Mouse (Mus musculus) spleen, postnatal 0 days (tissue): Measurements from ENCODE around the gene Vmn1r233. TPM values are rescaled to one million over a fixed set of nuclear protein-coding genes. Genes with fewer than 3 reads are reported as not detected.

Source experiments
- polyA plus RNA-seq: library from polyadenylated mRNA; unstranded; fragments of >200 nt; fragmentation: Nextera tagmentation; extraction: Ambion mirVana; gene quantifications from 2 replicates; pipeline ENCODE4 v1.2.1, GENCODE M21; 2015

Vmn1r233 gene
- polyA plus RNA-seq: not detected in 2 replicates

GRCm38 (mm10) chr17:20996364-20996763 is at the start of gene Vmn1r233:
Gene Vmn1r233 (minus strand): TSS chr17:20996464.

GRCm38 (mm10) chr17:21008382-21009331 is 12.4 kb upstream of the Vmn1r233 start, which contains the start of gene Zfp160:
Gene Zfp160 (plus strand): TSS chr17:21008903.

GRCm38 (mm10) chr17:20944985-20945891 is 51.0 kb downstream of the Vmn1r233 start, which contains the start of gene Ppp2r1a:
Gene Ppp2r1a (plus strand): TSS chr17:20945311.

Other genes with a start within 250 kb of the Vmn1r233 start
- gene Vmn1r228, start 210.3 kb downstream of the Vmn1r233 start, polyA plus RNA-seq: not detected in 2 replicates
- gene Vmn1r229, start 184.9 kb downstream of the Vmn1r233 start, polyA plus RNA-seq: not detected in 2 replicates
- not detected in 2 replicates for gene Vmn1r230, start 156.0 kb downstream of the Vmn1r233 start, polyA plus RNA-seq
- gene Vmn1r231, start 91.4 kb downstream of the Vmn1r233 start, polyA plus RNA-seq: not detected in 2 replicates
- not detected in 2 replicates for gene Vmn1r232, start 76.8 kb downstream of the Vmn1r233 start, polyA plus RNA-seq
- 116 and 142 TPM in 2 replicates for gene Ppp2r1a, start 51.2 kb downstream of the Vmn1r233 start, polyA plus RNA-seq
- 8.2 and 9.2 TPM in 2 replicates for gene Zfp160, start 12.4 kb upstream of the Vmn1r233 start, polyA plus RNA-seq
- not detected in 2 replicates for gene Vmn1r234, start 229.6 kb upstream of the Vmn1r233 start, polyA plus RNA-seq